Mouse (Mus musculus): ENCODE results near the gene Atp8b4.
"Not testable (repeated sequence)": the region's sequence is repeated elsewhere in the genome, so short reads cannot be mapped to it uniquely, and the experiment has no call there.

Gene Atp8b4

DNA sequence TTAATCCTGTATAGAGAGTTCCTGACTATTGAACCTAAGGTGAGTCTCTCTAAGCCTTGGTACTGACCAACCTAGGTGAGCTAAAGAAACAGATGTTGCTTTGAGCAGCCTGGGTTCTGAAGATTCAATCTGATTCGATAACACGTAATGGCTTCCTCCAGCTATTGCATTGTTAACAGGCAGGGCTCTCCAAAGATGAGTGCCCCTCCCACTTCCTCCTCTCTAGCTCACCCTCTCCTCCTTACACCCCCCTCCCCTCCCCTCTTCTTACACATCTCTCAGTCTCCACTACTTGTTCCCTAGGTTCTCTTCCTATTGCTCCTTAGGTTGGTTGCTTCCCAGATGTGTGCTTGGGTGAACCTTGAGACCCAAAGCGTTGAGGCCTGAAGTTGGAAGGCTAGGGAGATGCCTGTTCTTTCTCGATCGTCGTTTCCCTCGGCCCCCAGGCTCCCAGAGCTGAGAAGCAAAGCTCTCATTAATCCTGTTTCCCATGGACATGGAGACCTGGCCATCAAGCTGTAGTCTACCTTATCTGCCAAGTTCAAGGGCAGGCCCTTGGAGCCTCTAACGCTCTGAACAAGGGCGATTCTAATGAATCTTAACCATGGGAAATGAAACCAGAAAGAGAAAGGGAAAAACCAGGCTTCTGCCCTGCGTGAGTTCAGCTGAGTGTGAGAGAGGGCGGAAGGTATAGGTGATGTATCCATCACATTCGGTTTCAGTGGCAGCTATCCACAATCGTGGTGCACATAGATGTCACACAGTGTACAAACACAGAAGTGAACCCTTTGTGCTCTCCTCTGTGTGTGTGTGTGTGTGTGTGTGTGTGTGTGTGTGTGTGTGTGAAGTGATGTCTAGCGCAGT lies 4.4 kb downstream of the Atp8b4 start:
- DNase-seq (ENCODE audit: low spot score) = no peak

DNA sequence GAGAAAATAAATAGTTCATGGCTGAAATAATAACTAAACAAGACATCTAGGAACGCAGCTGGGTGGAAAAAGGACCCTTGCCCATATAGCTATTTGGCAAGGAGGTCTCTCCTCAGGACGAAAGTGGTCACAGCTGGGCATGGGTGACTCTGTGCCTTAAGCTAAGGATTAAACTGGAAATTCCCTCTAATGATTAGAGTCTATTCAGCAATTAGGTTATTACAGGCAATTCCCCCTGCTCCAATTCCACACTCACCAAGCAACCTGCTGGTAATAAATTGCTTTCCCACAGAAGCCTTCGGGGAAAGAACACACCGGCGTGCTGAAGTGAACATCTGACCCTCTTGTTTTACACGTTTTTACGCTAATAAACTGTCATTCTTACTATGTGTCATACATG lies 5.2 kb downstream of the Atp8b4 start:
- DNase-seq (ENCODE audit: low spot score) = no peak

DNA sequence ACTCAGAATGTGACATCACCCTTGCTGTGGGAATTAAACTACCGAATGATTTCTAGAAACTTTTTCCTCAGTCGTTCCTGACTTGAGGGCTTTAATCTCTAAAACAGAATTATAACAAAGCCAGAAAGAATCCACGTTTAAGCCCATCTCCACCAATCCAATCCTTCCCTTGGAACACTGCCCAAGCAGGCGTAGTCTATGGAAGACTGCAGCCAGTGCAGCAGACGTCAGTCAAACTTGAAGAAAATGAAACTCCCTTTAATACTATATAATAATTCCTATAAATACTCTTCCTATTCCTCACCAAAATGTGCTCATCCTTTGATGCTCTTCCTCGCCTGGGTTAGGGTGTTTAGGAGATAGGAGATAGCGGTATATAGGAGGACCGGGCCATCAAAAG lies 7.2 kb downstream of the Atp8b4 start:
- DNase-seq (ENCODE audit: low spot score) = no peak

DNA sequence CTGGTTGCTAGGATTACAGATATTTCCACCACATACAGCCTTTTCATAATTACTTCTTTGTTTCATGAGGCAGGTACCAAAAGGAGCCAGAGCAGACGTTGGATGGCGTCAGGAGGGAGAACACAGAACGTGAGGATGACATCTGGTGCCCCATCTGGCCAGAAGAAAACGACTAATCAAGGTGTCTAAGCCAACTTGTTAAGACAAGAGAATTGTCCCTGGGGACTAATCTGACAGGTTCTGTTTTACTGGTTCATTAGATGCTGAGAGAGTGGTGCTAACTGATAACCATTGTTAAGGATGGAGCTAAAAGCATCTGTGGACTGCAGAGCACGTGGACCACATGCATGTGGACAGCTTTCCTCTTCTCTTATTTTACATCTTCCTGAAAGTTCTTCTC lies 7.8 kb downstream of the Atp8b4 start:
- DNase-seq (ENCODE audit: low spot score) = peak; percentile 17

DNA sequence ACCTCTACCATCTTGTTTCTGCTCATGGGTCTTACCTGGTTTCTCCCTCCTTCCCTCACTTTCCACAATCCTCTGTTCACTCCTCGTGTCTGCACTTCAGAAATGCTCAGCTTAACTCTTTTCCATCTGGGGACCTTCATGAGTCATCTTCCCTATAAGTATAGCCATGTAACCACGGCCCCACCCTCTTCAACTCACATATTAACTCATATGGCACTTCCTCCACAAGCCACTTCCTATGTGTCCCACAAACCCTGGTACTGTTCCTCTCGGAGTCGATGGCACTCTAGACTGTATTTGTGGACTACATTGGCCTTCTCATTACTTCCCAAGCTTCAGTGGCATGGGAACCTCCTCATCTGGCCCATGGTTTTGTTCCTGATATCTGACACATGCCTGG lies 9.0 kb downstream of the Atp8b4 start:
- no peak for DNase-seq (ENCODE audit: low spot score)

DNA sequence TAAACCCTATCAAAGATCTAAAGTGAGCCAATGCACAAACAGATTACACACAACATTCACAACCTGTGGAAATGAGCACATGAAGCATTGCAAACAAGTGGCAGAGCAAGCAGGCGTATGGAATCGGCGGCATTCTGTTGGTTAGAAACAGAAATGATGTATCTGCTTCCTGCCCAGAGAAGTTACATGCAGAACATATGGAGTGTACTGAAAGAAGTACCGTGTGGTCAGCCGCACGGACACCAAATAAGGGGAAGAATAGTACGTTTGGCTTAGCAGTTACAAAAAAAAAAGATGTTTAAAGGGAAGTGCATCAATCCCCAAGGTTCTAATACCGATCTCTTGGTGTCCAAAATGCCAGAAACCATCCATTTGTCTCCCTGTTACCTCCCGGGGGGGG lies 9.9 kb downstream of the Atp8b4 start:
- DNase-seq (ENCODE audit: low spot score) = no peak

DNA sequence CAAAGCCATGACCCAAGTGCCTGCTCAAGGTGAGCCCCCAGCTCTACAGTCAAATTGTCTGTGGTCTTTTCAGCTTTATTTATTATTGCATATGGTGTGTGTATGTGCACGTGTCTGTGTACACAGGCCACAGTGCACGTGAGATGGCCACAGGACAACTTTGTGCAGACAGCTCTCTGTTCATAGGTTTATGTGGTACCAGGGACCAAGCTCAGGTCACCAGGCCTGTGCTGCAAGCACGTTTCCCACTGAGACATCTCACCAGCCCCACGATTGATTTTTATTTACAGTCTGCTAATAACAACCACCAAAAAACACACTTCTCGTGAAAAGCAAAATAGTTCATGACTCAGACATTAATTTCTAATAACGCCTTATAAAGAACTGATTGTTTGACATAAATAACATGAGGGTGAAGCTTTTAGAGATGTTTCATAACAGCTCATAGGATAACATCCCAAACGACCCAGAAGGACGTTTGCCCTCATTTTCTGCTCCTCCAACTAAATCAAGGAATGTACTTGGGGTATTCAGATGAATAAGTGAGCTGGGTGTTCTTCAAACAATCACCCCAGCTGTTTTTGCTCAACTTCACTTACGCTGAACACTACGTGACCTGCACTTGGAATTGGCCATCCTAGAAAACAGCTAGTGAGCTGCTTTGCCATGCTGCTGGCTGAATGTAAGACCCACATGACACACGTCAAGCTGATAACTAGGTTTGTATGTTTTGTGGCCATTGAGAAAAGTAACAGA lies 15.0 kb downstream of the Atp8b4 start:
- DNase-seq (ENCODE audit: low spot score) = no peak

DNA sequence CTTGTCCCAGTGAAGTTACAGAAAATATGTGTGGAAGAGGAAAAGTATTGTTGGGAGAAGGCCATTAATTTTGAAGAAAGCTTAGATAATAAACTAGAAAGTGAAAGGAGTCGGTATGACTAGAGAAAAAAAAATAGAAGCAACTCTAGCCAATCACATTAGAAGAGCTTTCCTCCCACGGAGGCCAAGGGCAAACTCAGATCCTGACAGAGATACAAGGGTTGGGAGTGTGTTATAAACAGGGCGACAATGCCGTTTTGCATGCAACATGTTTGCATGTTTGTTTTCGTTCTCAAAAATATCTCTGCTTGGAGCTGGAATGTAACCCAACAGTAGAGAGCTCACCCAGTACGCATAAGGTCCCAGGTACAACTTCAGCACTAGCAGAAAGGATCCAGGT lies 17.1 kb downstream of the Atp8b4 start:
- no peak for DNase-seq (ENCODE audit: low spot score)

DNA sequence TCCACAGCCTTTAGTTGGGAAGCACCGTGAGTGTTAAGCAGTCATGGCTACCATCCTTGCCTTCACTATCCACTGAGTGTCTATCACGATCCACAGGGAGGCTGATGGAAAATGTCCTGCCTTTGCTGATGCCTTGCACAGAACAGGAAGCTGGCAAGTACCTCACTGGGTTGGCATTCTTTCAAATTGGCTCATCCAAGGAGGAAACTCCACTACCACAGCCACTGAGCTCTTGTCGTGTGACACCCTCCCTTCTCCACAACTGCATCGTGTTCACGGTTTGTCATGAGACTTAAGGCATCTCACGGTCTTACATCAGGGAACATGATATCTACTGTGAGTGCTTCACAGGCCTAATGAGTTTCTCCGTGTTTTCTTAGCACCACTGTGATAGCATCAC lies 22.9 kb downstream of the Atp8b4 start:
- peak; percentile 23 for DNase-seq (ENCODE audit: low spot score)

DNA sequence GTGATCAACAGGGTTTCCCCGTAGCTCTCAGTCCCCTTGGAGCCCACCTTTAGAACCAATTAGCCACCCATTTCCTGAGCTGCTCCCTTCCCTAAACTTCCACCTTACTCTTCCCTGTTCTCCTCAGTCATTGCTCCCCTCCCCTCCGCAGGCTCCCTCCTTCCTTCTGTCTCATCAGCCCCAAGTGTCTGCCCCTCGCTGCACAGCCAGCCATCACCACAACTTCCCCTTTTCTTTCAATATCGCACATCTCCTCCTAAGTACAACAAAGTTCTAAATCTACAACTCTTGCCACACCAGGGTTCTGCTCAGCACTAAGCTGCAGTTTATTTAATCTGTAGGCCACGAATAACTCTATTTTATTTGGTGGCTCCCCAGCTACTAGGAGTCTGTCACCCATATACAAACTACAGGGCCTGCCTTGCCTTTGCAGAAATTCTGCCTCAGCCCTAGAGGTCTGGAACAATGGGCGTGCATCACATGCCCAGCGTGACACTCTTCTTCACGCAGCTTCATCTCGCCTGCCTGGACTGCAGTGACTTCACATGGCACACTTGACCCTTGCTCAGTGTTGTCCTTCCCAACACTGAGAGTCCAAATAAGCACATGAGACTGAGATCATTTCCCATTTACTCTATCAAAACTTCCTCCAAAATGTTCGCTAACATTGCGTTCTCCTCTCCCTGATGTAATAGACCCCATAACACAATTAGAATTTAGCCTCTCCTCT lies 24.6 kb downstream of the Atp8b4 start:
- no peak for DNase-seq (ENCODE audit: low spot score)

DNA sequence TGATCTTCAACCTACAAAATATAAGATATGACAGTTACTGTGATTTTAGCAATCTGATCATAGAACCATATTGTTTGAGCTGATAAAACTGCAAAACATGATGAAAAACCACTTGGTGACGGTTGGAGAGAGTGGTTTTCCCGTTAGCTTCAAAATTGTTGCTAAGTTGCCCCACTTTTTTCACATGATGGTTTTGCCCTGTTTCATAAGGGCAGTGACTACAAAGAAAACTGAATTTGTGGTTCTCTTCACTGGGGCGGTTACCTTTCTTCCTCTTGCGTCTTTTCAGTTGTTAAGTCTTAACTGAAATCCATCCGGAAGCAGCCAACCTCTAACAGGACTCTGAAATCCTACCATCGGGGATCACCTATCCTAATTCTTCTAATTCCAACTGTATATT lies 26.5 kb downstream of the Atp8b4 start:
- DNase-seq (ENCODE audit: low spot score) = no peak

DNA sequence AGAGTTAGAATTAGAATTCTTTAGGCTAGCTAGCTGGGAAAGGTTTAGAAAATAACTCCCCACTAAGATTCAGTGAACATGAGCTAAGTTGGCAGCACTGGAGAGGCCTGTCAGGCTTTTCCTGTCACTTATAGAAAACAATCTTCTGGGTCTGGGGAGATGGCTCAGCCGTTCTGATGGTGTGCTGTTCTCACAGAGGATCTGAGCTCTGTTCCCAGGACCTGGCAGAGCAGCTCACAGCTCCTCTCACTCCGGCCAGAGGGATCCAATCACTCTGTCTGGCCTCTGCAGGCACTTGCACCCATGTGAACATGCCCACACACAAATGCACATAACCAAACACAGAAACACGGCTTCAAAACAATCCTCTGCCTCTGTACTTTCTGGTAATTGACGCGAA lies 27.6 kb downstream of the Atp8b4 start:
- no peak for DNase-seq (ENCODE audit: low spot score)

DNA sequence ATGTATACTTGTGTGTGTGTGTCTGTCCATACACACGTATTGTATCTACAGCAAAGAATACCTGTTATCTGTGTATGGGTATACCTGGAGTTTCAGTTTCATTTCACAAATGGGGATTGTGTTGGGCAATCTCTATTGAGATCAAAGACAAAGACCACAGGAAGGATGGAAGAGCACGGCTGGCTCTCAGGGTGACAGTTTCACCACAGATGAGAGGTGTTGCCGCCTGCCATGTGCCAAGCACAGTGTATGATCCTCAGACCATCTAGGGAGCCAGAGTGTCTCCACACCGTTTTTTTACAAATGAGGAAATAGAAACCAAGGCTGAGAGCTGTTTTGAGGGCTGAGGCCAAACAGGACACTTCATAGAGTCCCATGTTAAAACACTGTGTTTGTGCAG lies 32.7 kb downstream of the Atp8b4 start:
- no peak for DNase-seq (ENCODE audit: low spot score)

DNA sequence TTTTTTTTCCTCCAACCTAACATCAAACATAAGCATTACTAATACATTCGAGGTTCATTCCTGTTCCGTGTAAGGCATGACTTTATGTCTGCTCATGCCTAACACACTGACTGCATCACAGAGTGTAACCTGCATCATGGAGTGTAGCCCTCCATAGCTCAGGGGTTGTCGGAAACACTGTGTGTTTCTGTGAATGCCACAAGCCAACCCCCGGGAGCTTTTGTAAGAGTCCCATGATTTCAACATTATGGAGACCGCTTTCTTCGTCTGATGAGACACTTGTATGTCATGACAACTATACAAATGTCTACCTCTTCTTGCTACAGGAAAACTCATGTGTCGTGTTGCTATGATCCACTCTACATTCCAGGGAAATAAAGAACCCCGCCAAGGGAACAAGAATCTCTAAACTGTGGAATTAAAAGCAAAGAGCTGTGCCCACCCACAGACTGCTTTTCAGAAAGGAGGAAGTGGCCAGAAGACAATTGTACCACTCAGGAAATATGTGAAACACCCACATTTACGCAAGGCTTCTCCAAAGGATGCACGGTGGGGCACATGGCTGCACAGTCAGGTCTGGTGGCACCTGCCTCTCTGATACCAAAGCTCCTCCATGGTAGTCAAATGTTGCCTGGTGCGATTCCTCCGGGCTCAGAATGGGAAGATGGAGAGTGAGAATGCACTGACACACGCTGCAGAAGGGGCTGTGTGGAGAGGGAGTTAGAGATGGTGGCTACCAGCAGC lies 33.9 kb downstream of the Atp8b4 start:
- DNase-seq (ENCODE audit: low spot score) = no peak

DNA sequence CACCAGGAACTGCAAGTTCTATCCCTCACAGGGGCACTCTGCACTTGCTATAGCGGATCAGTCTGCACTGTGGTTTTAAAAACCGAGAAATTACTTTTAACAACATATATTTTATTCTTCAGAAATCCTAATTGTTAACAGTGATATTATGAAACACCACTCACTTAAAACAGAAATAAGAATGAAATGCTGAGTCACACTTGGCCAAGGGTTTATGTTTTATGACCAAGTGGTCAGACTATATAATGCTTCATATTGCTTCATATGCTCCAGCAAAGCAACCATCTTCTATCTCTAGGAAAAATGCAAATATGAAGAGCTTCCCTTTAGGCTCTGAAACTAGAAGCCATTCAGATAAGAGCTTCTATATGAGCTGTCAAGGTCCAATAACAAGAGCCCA lies 41.8 kb downstream of the Atp8b4 start:
- no peak for DNase-seq (ENCODE audit: low spot score)

DNA sequence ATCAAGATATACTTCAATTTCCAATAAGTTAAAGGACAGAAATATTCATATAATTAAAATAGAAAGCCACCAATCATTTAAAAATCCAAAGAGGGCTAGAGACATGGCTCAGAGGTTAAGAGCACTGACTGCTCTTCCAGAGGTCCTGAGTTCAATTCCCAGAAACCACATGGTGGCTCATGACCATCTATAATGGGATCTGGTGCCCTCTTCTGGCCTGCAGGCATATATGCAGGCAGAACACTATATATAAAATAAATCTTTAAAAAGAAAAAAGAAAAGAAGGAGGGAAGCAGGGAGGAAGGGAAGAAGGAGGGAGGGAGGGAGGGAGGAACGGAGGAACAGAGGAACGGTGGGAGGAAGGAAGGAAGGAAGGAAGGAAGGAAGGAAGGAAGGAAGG lies 42.7 kb downstream of the Atp8b4 start:
- not testable (repeated sequence) for DNase-seq (ENCODE audit: low spot score)

DNA sequence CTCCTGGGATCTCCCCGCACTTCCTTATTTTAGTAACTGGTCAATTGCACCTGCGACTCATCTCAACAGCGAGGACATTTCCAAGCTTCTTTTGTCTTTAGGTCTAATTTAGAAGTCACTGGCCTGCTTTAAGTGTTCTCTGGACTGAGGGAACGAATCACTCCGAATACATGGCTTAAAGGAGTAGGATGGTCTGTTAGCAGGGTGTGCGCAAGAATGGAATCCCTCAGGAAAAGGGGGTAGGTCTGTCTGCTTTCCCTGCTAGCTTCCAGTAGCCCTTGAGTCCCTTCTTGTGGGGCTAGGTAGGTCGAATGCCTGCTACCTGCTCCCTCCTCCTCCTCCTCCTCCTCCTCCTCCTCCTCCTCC lies 49.6 kb downstream of the Atp8b4 start:
- no peak for DNase-seq (ENCODE audit: low spot score)

DNA sequence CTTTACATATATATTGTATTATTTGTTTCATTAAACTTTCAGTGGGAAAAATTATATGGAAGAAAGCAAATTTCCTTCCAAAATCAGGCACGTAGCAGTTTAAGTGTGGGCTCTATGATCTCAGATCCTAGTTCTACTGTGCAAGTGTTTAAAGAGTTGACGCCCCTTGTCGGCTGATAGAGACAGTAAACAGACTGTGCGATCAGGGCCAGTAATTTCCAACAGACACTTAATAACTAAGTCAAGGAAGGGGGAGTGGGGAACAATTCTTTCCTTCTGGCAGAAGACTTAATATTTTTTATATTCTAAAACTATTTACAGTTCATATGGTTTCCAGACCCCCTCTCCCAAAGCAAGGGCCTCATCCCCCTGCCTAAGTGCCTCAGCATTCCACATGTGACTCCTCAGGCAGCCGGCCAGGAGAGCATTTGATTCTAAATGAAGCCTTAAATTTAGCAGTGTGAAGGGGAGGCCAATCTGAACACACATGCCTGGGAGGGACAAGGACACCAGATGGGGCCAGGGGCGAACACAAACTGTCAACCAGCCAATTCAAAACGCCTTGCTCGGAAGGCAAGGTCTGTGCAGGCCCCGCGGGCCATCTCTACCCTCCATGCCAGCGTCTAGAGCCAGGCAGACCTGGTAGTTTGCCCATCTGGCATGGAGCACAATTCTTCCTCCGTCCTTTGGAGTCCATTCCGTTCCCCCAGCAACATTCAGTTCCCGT lies 50.1 kb downstream of the Atp8b4 start:
- peak; percentile 64 for DNase-seq (ENCODE audit: low spot score)

DNA sequence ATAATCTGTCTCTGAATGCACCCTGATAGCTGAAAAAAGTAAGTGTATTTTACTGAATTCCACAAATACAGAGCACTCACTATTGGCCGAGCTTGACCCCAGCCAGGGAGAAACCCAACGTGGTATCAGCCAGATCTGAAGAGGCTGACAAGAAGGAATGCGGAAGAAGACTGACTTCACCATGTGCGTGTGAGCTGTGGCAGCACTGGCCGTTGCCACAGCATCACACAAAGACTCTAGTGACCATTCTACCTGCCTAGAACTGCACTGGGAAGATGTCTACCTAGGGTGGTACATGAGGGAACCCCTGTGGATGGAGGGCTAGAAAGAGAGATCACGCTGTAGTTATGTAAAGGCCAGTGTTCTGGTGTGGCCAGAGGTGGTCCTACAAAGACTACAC lies 55.4 kb downstream of the Atp8b4 start:
- no peak for DNase-seq (ENCODE audit: low spot score)

DNA sequence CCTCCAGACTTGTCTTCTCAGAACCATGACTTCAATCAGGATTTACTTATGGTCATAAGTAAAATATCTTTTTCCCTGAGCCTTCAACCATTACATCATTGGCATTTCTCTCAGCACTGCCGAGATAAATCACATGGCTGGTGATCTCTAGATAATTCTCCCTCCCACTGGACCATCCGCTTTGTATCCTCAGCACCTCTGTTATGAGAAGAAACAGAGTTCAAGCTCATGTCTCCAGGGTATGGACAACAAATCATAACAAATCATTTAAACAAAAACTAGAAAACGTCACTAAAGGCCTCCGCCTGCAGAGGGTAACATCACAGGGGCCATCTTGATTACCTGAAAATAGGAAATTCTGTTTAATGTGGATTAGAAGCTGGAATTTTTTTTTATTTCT lies 58.9 kb downstream of the Atp8b4 start:
- peak; percentile 17 for DNase-seq (ENCODE audit: low spot score)

DNA sequence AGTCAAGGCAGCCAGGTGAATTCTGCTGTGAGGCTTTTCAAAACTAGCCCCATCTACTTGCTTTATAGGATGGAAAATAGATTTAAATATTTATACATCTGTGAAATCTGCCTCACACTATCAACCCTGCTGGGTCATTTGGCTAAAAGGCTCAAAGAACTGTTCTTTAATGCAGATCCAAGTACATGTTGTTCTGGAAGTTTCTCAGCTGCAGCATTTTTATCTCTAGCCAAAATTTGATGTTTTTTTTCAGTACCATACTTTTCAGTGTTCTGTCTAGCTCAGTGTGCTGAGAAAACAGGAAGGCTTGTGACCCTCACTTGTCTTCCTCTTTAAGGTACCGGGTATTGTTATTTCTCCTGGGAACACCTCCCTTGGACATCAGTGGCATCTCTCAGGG lies 65.8 kb downstream of the Atp8b4 start:
- no peak for DNase-seq (ENCODE audit: low spot score)

DNA sequence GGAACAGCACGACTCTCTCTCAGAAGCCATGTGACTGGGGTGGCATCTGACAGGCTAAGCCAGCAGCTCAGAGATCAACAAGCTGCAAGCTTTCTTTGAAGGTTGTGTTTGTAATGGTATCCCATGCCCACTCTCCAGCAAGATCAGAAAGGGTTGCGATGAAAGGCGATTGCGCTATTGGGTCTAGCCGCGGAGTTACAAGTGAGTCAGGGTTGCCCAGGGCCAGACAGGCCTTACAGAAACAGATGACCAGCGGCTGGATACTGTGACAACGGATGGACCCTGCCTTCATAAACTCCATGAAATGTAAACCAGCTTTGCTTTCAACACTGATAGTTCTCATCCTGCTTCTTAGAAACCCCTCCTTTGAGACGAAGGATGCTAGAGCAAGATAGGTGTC lies 66.2 kb downstream of the Atp8b4 start:
- no peak for DNase-seq (ENCODE audit: low spot score)
